Mouse (Mus musculus) 3T3-L1 (cell line): ENCODE measurements around the gene Cxcr1.

ENCODE experiments used
- DNase-seq: peaks from one replicate; pipeline ENCODE4 v3.0.0-alpha.2; 2015; ENCODE audit warnings: low read depth, low spot score

Gene Cxcr1

DNA sequence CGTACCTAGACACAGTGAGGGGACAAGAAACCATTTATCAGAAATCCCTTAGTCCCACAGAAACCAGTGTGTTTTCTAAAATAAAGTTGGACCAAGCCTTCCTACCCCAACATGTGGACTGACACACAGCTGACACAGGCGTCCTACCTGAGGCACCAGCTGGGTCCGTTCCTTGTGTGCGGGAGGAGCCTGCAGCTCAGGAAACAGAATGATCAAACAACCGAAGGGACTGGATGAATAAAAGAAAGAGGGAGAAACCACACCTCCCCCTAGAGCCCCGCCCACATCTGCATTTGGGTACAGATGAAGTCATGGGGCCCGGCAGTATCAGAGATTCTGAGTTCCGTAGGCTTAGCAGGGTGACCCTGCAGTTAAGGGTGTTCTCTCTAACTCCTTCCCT is at the start of gene Cxcr1:
Gene Cxcr1, minus strand, starts transcription at position 187 of the 400 bp plus-strand sequence.
- DNase-seq: no peak

DNA sequence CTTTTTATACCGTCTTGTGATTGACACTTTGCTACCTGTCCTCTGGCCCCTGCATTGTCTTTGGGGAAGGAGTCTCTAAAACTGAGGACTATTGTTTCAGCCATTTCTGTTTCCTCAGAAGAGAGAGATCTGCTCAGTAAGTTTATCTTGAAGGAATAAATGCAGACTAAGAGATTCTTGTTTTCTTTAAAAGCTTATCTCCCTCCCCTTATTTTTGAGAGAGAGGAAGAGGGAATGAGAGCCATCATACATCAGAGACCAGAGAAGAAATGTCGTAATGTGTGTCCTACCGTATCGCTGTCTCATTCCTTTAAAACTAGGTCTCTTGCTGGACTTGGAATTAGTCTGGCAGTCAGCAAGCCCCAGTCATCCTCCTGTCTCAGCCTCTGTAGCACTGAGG is 46.4 kb upstream of the Cxcr1 start:
- DNase-seq: no peak

DNA sequence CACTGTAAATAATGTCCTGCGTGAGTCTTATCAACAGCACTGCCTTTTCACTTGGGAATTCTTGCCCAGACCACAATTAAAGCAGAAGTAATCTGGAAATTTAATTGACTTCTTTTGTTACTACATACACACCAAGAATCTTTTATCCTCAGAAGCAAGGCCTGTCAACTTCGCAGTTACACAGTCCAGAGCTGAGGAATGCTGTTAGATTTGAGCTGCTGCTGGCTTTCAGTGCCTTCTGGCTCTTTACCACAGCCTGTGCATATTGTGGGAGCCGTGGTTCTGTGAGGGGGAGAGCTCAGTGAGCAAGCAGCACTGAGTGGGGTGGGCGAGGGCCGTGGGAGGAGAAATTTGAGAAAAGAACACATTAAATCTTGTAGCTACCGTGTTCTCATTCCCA is 45.9 kb upstream of the Cxcr1 start:
- DNase-seq: peak; percentile 52

DNA sequence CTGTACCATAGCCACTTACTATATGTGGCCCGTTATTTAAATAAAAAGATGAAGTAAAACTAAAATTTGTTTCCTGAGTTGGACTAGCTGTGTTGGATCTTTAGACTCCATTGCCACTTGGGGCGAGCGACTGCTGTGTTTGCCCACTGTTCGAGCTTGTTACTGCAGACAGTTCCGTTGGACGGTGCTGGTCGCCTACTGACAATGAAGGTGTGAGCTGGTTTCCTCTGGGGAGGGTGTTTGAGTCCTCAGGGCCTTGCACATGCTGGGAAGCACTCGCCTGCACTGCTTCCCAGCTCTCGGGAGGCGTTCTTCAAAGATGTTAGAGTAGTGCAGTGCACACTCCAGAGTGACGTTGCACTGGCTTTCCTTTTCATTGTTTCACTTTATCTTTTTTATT is 45.2 kb upstream of the Cxcr1 start:
- no peak for DNase-seq

DNA sequence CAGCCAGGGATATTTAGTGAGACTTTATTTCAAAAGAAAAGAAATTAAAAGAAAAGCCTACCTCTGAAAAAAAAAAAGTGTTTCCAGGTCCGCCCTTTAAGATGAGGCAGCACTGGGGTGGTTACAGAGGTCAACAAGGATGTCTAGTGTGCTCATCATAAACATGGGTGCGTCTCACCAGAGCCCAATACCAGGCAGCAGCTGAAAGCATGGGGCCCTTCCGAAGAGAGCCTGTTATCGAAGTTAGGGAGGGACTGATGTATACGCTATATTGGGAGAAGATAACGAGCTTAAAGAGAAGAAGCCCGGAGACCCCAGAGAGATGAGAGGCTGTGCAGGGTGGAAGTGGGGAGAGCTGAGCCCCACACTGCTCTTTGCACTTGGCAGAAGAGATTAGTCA is 44.7 kb upstream of the Cxcr1 start:
- no peak for DNase-seq

DNA sequence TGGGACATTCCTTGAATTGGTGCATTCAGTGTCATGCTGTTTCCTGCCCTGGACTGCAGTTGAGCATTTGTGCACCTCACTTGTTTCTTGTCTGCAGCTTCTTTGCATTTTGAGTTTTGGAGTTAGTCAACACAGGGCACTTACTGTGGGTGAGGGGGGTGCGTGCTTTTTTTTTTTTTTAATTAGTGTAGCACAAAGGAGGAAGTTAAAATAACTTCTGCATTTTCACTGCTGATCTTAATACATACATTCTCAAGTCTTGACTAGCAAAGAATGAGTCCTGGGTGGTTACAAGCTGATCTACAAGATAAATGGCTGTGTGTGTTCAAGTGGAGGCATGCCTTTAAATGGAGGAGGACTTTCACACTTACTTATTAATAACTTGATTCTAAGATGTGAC is 43.7 kb upstream of the Cxcr1 start:
- DNase-seq: no peak

- no peak for DNase-seq
Measured at GRCm38 (mm10) chr1:74237671-74238070, 43.2 kb upstream of the Cxcr1 start.

DNA sequence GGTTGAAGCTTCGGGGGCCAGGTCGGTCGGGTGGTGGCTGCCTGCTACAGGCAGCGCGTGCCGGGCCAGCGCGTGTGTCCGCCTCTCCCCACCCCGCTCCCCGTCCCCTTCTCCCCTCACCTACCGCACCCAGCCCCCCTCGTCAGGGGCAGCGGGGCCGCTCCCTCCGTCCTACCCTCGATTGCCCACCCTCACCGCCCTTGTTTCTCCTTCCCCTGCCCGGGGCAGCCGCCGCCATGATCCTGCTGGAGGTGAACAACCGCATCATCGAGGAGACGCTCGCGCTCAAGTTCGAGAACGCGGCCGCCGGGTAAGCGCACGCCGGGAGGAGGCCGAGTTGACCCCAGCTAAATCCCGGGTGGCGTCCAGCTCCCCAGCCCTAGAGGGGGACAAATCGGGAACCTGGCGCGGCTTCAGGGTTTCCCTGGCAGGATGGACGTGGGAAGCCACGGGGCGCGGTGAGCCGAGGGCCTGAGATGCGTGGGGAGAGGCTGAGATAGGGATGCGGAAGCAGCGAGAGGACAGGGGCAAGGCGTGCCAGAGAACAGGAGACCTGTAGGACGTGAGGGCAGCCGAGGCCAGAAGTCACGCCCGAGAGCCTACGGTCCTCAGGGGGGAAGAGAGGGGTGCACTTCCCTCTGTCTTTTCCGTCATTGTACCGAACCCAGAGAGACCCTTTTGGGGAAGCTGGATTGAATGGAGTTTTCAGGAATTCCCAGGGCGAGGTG is 42.3 kb upstream of the Cxcr1 start:
- peak; percentile 52 for DNase-seq

- peak; percentile 91 for DNase-seq
Measured at GRCm38 (mm10) chr1:74235938-74236589, 41.6 kb upstream of the Cxcr1 start, which contains the start of gene Arpc2. Gene Arpc2 (plus strand): TSS chr1:74236084.

GRCm38 (mm10) chr1:74230992-74231391 is 36.6 kb upstream of the Cxcr1 start:
- no peak for DNase-seq

DNA sequence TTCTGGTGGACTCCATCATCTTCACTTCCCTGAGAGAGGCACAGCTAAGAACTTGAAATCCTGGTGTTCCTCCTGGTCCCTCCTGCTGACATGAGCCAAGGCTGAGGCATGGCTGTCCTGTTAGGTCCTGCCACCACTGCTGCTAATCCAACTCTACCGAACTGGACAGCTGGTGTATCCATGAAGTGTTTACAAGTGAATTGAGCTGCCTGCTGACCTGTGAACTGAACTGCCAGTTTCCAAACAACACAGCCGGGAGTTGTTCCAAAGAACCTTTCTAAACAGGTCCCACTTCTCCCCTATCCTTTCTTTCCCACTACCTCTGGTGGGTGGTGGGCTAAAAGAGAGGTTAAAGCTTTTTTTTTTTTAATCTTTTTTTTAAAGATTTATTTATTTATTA is 35.5 kb upstream of the Cxcr1 start:
- DNase-seq: no peak

DNA sequence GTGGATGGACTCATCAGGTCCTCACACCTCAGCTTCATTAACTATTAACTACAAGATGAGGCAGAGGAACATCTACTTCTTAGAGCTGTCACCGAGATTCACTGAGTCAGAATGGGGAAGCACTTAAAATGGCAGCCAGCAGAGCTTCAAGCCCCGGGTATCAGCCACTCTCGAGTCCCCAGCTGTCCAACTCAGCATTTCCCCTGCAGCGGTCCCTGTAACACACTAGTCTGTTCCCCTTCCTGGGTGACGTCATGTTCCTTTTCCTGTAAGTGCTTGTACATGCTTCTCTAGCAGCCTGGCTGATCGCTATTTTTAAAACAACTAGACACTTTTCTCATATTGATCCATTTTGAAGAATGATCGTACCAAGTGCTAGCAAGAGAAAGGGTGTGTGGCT is 32.9 kb upstream of the Cxcr1 start:
- no peak for DNase-seq

GRCm38 (mm10) chr1:74219922-74220321 is 25.5 kb upstream of the Cxcr1 start:
- DNase-seq: no peak

DNA sequence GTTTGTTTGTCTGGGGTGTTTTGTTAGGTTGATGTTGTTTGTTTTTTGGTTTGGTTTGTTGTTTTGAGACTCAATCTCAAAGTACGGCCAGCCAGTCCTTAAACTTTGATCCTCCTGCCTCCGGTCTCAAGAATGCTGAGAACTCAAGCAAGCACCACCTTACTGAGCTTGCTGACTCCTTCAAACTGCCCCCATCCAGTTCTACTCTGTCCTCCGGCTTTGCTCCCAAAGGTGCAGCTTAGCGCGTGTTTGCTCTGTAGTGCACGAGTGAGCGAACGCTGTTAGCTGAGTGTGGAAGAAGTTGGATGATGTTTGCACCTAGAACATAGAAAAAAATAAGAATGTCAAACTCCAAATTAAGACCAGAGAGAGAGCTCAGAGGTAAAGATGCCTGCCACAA is 14.5 kb upstream of the Cxcr1 start:
- DNase-seq: no peak

DNA sequence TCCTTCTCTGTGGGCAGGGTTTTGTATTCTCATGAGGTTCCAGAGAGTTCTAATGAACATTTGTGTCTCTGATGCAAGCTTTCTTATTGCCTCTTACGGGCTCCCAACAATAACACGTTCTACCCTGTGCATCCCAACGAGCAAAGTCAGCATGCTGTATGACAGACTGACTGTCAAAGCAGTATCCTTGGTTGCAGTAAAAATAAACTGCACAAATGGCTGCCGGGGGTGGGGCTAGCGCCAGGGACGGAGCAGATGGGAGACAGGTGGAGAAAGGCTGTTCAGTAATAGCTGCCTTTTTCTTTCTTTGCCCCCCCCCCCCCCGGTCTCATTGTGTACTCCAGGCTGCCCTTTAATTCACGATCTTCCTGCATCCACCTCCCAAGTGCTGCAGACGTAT is 13.5 kb upstream of the Cxcr1 start:
- no peak for DNase-seq

DNA sequence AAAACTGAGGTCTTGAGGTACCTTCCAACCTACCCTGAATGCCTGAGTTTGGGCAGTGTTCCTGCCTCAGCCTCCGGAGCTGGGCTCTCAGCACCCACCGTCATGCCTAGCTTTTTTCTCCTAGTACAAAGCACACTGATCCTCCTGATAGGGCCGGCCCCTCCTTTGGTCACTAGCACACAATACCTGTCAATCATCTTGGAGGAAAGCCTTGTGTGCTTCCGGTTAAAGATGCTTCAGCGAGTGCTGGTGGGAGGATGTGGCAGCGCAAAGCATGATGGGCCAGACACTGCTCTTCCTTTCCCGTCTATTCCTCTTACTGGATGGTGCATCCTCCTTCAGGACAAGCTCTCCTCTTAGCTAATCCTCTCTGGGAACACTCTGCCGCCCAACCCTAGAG is 12.2 kb upstream of the Cxcr1 start:
- no peak for DNase-seq

- peak; percentile 67 for DNase-seq
Measured at GRCm38 (mm10) chr1:74205881-74206280, 11.4 kb upstream of the Cxcr1 start.

- no peak for DNase-seq
Measured at GRCm38 (mm10) chr1:74203457-74203856, 9.0 kb upstream of the Cxcr1 start.

GRCm38 (mm10) chr1:74201048-74201844 is 6.8 kb upstream of the Cxcr1 start:
- DNase-seq: no peak

GRCm38 (mm10) chr1:74199046-74199445 is 4.6 kb upstream of the Cxcr1 start:
- DNase-seq: peak; percentile 19

GRCm38 (mm10) chr1:74197726-74198470 is 3.5 kb upstream of the Cxcr1 start:
- DNase-seq: no peak
